Mouse (Mus musculus) intestine, embryonic 14.5 days (tissue): ENCODE data around the gene Palld. TPM values are rescaled to one million over a fixed set of nuclear protein-coding genes. Genes with fewer than 3 reads are reported as not detected.

ENCODE experiments used
- ATAC-seq: fragments of 200-750 bp; cut with Nextera tagmentation; replicated peaks from 2 replicates; pipeline ENCODE4 v1.8.0; 2017; ENCODE audit warnings: low read depth, moderate number of reproducible peaks, moderate TSS enrichment, moderate library complexity; ENCODE audit not compliant: low FRiP score, low TSS enrichment
- DNase-seq: peaks from one replicate; pipeline ENCODE4 v3.0.0-alpha.2; 2018; ENCODE audit warnings: low spot score
- H3K27ac ChIP-seq: fragments of 300-500 bp; sonication (generic); 2 replicates; pipeline ENCODE4 v1.5.1; 2014; ENCODE audit warnings: low read depth, mild to moderate bottlenecking, control low read depth
- H3K27me3 ChIP-seq: fragments of 300-500 bp; sonication (generic); replicated peaks from 2 replicates; pipeline ENCODE4 v1.6.1; 2014; ENCODE audit warnings: low read length, control low read depth; ENCODE audit not compliant: control insufficient read depth, insufficient read depth
- H3K36me3 ChIP-seq: fragments of 300-500 bp; sonication (generic); 2 replicates; pipeline ENCODE4 v1.6.1; 2014; ENCODE audit warnings: low read length, control low read depth; ENCODE audit not compliant: control insufficient read depth, insufficient read depth
- H3K4me1 ChIP-seq: fragments of 300-500 bp; sonication (generic); replicated peaks from 2 replicates; pipeline ENCODE4 v1.6.1; 2014; ENCODE audit warnings: low read length, control low read depth, mixed read lengths; ENCODE audit not compliant: control insufficient read depth, insufficient read depth
- H3K4me2 ChIP-seq: fragments of 300-500 bp; sonication (generic); 2 replicates; pipeline ENCODE4 v1.6.1; 2014; ENCODE audit warnings: low read length
- H3K4me3 ChIP-seq: fragments of 300-500 bp; sonication (generic); 2 replicates; pipeline ENCODE4 v1.5.1; 2014; ENCODE audit warnings: low read depth, low read length, control low read depth, mixed read lengths
- H3K9ac ChIP-seq: fragments of 300-500 bp; sonication (generic); 2 replicates; pipeline ENCODE4 v1.6.1; 2014; ENCODE audit warnings: mild to moderate bottlenecking, low read length
- H3K9me3 ChIP-seq: fragments of 300-500 bp; sonication (generic); 2 replicates; pipeline ENCODE4 v1.6.1; 2016; ENCODE audit warnings: low read length, control low read depth; ENCODE audit not compliant: control insufficient read depth
- WGBS: fragments of 180-500 bp; shearing (Covaris S2); extraction: QIAGEN DNeasy Blood & Tissue Kit; methylation state at CpG from one replicate; pipeline ENCODE4 v1.1.7; 2014; 5-methylcytosine and 5-hydroxymethylcytosine counted together
- polyA plus RNA-seq: library from polyadenylated mRNA; unstranded; fragments of >200 nt; fragmentation: Nextera tagmentation; extraction: Ambion mirVana; gene quantifications from 2 replicates; pipeline ENCODE4 v1.2.1, GENCODE M21; 2014

The Palld gene
- polyA plus RNA-seq, 1 experiment from 2014 or later, result 66.4 TPM

GRCm38 (mm10) chr8:61803764-61804163 lies 98.7 kb downstream of the Palld start:
- 85% methylated on average over 2 of the region's 2 CpGs for WGBS
- no peaks in the 10 kb centered on the region for H3K4me1 ChIP-seq
- H3K4me2 ChIP-seq, result no peak overlapping the region
- ATAC-seq, result no peak
- no peak for DNase-seq
- H3K27ac ChIP-seq, result no peak overlapping the region
- no peak overlapping the region for H3K9ac ChIP-seq
- H3K36me3 ChIP-seq, result no peaks in the 10 kb centered on the region
- no peaks in the 10 kb centered on the region for H3K9me3 ChIP-seq
- no peaks in the 10 kb centered on the region for H3K27me3 ChIP-seq
- no peak overlapping the region for H3K4me3 ChIP-seq

GRCm38 (mm10) chr8:61802840-61803239 lies 99.7 kb downstream of the Palld start:
- Histone ChIP-seq H3K9ac (no peak overlapping the region), H3K9me3 (no peaks in the 10 kb centered on the region), H3K4me2 (no peak overlapping the region), H3K4me3 (no peak overlapping the region), H3K36me3 (no peaks in the 10 kb centered on the region), H3K4me1 (no peaks in the 10 kb centered on the region), H3K27me3 (no peaks in the 10 kb centered on the region), H3K27ac (no peak overlapping the region)
- ATAC-seq, result no peak
- WGBS, result 78% methylated on average over 2 of the region's 2 CpGs
- no peak for DNase-seq

- H3K4me1 ChIP-seq, result no peaks in the 10 kb centered on the region; the same call in 1 of the 2 replicates
- no peak for ATAC-seq
- no peak overlapping the region for H3K4me3 ChIP-seq
- no peak overlapping the region for H3K27ac ChIP-seq
- no peaks in the 10 kb centered on the region for H3K27me3 ChIP-seq
- WGBS, result 35% methylated on average over 1 of the region's 1 CpGs
- DNase-seq, result no peak
- H3K9ac ChIP-seq, result no peak overlapping the region
- no peaks in the 10 kb centered on the region for H3K36me3 ChIP-seq
- no peak overlapping the region for H3K4me2 ChIP-seq
- H3K9me3 ChIP-seq, result no peaks in the 10 kb centered on the region
These were observed 105.0 kb downstream of the Palld start for GRCm38 (mm10) chr8:61797391-61797947.

- Histone ChIP-seq H3K27me3 (no peaks in the 10 kb centered on the region), H3K4me1 (no peaks in the 10 kb centered on the region; the same call in 1 of the 2 replicates), H3K9ac (no peak overlapping the region), H3K4me3 (no peak overlapping the region), H3K4me2 (no peak overlapping the region), H3K9me3 (no peaks in the 10 kb centered on the region), H3K27ac (no peak overlapping the region), H3K36me3 (no peaks in the 10 kb centered on the region)
- DNase-seq (no peak), ATAC-seq (no peak)
- 84% methylated on average over 7 of the region's 7 CpGs for WGBS
These were observed 105.9 kb downstream of the Palld start for GRCm38 (mm10) chr8:61796537-61797050.

GRCm38 (mm10) chr8:61789946-61790345 lies 112.5 kb downstream of the Palld start:
- Histone ChIP-seq H3K9ac (no peak overlapping the region), H3K36me3 (no peaks in the 10 kb centered on the region), H3K27me3 (no peaks in the 10 kb centered on the region), H3K4me2 (no peak overlapping the region), H3K27ac (no peak overlapping the region), H3K9me3 (no peaks in the 10 kb centered on the region), H3K4me1 (no peaks in the 10 kb centered on the region), H3K4me3 (no peak overlapping the region)
- DNase-seq (no peak), ATAC-seq (no peak)
- WGBS, result 83% methylated on average over 3 of the region's 3 CpGs

- Histone ChIP-seq H3K4me1 (no peaks in the 10 kb centered on the region), H3K9me3 (no peaks in the 10 kb centered on the region), H3K4me3 (no peak overlapping the region), H3K27me3 (no peaks in the 10 kb centered on the region), H3K9ac (no peak overlapping the region), H3K27ac (no peak overlapping the region), H3K36me3 (no peaks in the 10 kb centered on the region), H3K4me2 (no peak overlapping the region)
- ATAC-seq (no peak), DNase-seq (no peak)
- WGBS, result 92% methylated on average over 5 of the region's 5 CpGs
These were observed 113.2 kb downstream of the Palld start for GRCm38 (mm10) chr8:61789289-61789688.

- Histone ChIP-seq H3K9ac (no peak overlapping the region), H3K4me1 (no peaks in the 10 kb centered on the region), H3K27ac (no peak overlapping the region), H3K9me3 (no peaks in the 10 kb centered on the region), H3K27me3 (no peaks in the 10 kb centered on the region), H3K4me3 (no peak overlapping the region), H3K36me3 (no peaks in the 10 kb centered on the region), H3K4me2 (no peak overlapping the region)
- DNase-seq (no peak), ATAC-seq (no peak)
- 75% methylated on average over 7 of the region's 7 CpGs for WGBS
These were observed 119.5 kb downstream of the Palld start for GRCm38 (mm10) chr8:61782931-61783491.

GRCm38 (mm10) chr8:61780652-61781257 lies 121.7 kb downstream of the Palld start:
- H3K4me2 ChIP-seq, result no peak overlapping the region
- H3K27me3 ChIP-seq, result no peaks in the 10 kb centered on the region
- H3K9me3 ChIP-seq, result no peaks in the 10 kb centered on the region
- 64% methylated on average over 5 of the region's 5 CpGs for WGBS
- ATAC-seq (no peak), DNase-seq (no peak)
- H3K4me1 ChIP-seq, result no peaks in the 10 kb centered on the region; the same call in 1 of the 2 replicates
- H3K4me3 ChIP-seq, result no peak overlapping the region
- H3K27ac ChIP-seq, result no peak overlapping the region
- H3K9ac ChIP-seq, result no peak overlapping the region
- no peaks in the 10 kb centered on the region for H3K36me3 ChIP-seq
